Comparison of ENCODE assay signal across 8 mouse cellular contexts in genomic region chr6:127581915-127582314, GRCm38 (mm10). TPM values are rescaled to one million over a fixed set of nuclear protein-coding genes. Genes with fewer than 3 reads are reported as not detected.
DNase-seq lines count a peak whose midpoint lies in the region; ATAC-seq and TF ChIP-seq lines count a peak whose summit lies in the region.

No protein-coding gene starts in this region.

- peak overlapping the region; percentile 56 for H3K4me2 ChIP-seq in kidney, postnatal 0 days (ENCODE audit: low read length)
- peak overlapping the region; percentile 70 for H3K4me2 ChIP-seq in heart, embryonic 15.5 days
- peak overlapping the region; percentile 79 for H3K4me2 ChIP-seq in liver, embryonic 14.5 days (ENCODE audit: low read depth)

- H3K4me3 ChIP-seq in kidney, postnatal 0 days (replicated peaks; ENCODE audit: low read depth, low read length) = peak overlapping the region; percentile 3; the same call in 1 of the 2 replicates
- peak overlapping the region; percentile 34 for H3K4me3 ChIP-seq in heart, embryonic 15.5 days
- peak overlapping the region; percentile 55 to 60 for H3K4me3 ChIP-seq in liver, embryonic 14.5 days (ENCODE audit: insufficient read depth in 1 of 2, low read depth in 2 of 2, low read length in 2 of 2)

- H3K27me3 ChIP-seq in kidney, postnatal 0 days (ENCODE audit: insufficient read depth, low read length) = no peaks in the 10 kb centered on the region
- H3K27me3 ChIP-seq in heart, embryonic 15.5 days = no peaks in the 10 kb centered on the region
- no peaks in the 10 kb centered on the region for H3K27me3 ChIP-seq in liver, embryonic 14.5 days (ENCODE audit: control insufficient read depth, insufficient read depth, low read length)

- H3K27ac ChIP-seq in kidney, postnatal 0 days = no peak overlapping the region
- H3K27ac ChIP-seq in heart, embryonic 15.5 days = peak overlapping the region; percentile 22; the same call in 1 of the 2 replicates
- H3K27ac ChIP-seq in liver, embryonic 14.5 days = no peak overlapping the region

- TF ChIP-seq CTCF in kidney, postnatal 0 days (IDR thresholded peaks at IDR 0.05; ENCODE audit: low read depth) = no peak
- TF ChIP-seq CTCF in liver, embryonic 14.5 days (IDR thresholded peaks at IDR 0.05; ENCODE audit: low read depth) = no peak

- H3K4me1 ChIP-seq in kidney, postnatal 0 days (replicated peaks; ENCODE audit: insufficient read depth, low read length) = peaks cover 5% of the 10 kb centered on the region; the same call in 1 of the 2 replicates
- peaks cover 12% of the 10 kb centered on the region for H3K4me1 ChIP-seq in heart, embryonic 15.5 days (replicated peaks)
- peaks cover 17 to 44% of the 10 kb centered on the region in 2 experiments for H3K4me1 ChIP-seq in liver, embryonic 14.5 days (replicated peaks; ENCODE audit: control insufficient read depth in 2 of 2, insufficient read depth in 2 of 2, low read length in 1 of 2)

- WGBS in kidney, postnatal 0 days = 53% methylated on average over 12 of the region's 12 CpGs
- 31% methylated on average over 12 of the region's 12 CpGs for WGBS in heart, embryonic 15.5 days
- 10% methylated on average over 12 of the region's 12 CpGs for WGBS in liver, embryonic 14.5 days (ENCODE audit: insufficient replicate concordance)

- no peak overlapping the region for H3K9ac ChIP-seq in kidney, postnatal 0 days (ENCODE audit: low read depth, low read length)
- 0 out of 2 replicates have a peak overlapping the region, but pooled peaks have one; percentile 11 for H3K9ac ChIP-seq in heart, embryonic 15.5 days
- H3K9ac ChIP-seq in liver, embryonic 14.5 days (replicated peaks) = peak overlapping the region; percentile 67

- no peaks in the 10 kb centered on the region for H3K9me3 ChIP-seq in kidney, postnatal 0 days (replicated peaks; ENCODE audit: low read length)
- no peaks in the 10 kb centered on the region for H3K9me3 ChIP-seq in heart, embryonic 15.5 days (replicated peaks)
- H3K9me3 ChIP-seq in liver, embryonic 14.5 days (ENCODE audit: control insufficient read depth, low read length) = no peaks in the 10 kb centered on the region

- no peak for TF ChIP-seq EP300 in liver, embryonic 14.5 days (IDR thresholded peaks at IDR 0.05; ENCODE audit: low read depth)

- no peaks in the 10 kb centered on the region for H3K36me3 ChIP-seq in kidney, postnatal 0 days (ENCODE audit: insufficient read depth, low read length)
- no peaks in the 10 kb centered on the region for H3K36me3 ChIP-seq in heart, embryonic 15.5 days
- no peaks in the 10 kb centered on the region for H3K36me3 ChIP-seq in liver, embryonic 14.5 days (replicated peaks; ENCODE audit: control insufficient read depth, insufficient read depth, low read depth)

- ATAC-seq in kidney, postnatal 0 days (replicated peaks; ENCODE audit: low FRiP score, low read depth) = no peak
- no peak for ATAC-seq in heart, embryonic 15.5 days (replicated peaks; ENCODE audit: insufficient number of reproducible peaks, insufficient read depth, low FRiP score, low read depth)
- no peak for ATAC-seq in liver, embryonic 14.5 days (ENCODE audit: insufficient read depth)

- DNase-seq in kidney, postnatal 0 days (ENCODE audit: low spot score) = no peak
- no peak for DNase-seq in kidney, adult 18-20 months
- DNase-seq in liver, embryonic 14.5 days (ENCODE audit: low read depth in 3 of 3, low spot score in 3 of 3) = no peak
- DNase-seq in spleen, postnatal 10 days (ENCODE audit: low spot score in 2 of 2) = peak; percentile 34 to 54
- DNase-seq in layer of hippocampus, adult 11-12 months (ENCODE audit: low spot score) = no peak
- DNase-seq in frontal cortex, adult 2 months (ENCODE audit: extremely low spot score in 1 of 2, low spot score in 1 of 2) = no peak
- no peak for DNase-seq in embryo, embryonic 9.5 days (ENCODE audit: extremely low spot score)

RNA-seq across cellular contexts. Expression of gene Cracr2a, which starts 20.8 kb away (rescaled TPM):
- polyA plus RNA-seq in kidney, postnatal 0 days (2015; fragmentation: Nextera tagmentation; extraction: Ambion mirVana) = 0.83 and 0.96 TPM in 2 replicates
- polyA plus RNA-seq in heart, embryonic 15.5 days (2015; fragmentation: Nextera tagmentation; extraction: Ambion mirVana) = 1.1 and 1.3 TPM in 2 replicates
- polyA plus RNA-seq in liver, embryonic 14.5 days (2012; rRNA removed) = 0.30 and 0.35 TPM in 2 replicates
- 0.51 and 0.57 TPM in 2 replicates for polyA plus RNA-seq in liver, embryonic 14.5 days (2014; fragmentation: Nextera tagmentation; extraction: Ambion mirVana)
- 0.90 and 0.96 TPM in 2 replicates for polyA plus RNA-seq in frontal cortex, adult 2 months (2012; rRNA removed)

Comparison
In these comparisons a context has a peak if more than half of its experiments do, and no peak if none do; other contexts are left out.
1. DNase-seq: peak in spleen, postnatal 10 days (2 of 2); none in kidney, postnatal 0 days (single experiment), kidney, adult 18-20 months (single experiment), liver, embryonic 14.5 days (0 of 3), layer of hippocampus, adult 11-12 months (single experiment), frontal cortex, adult 2 months (0 of 2) and embryo, embryonic 9.5 days (single experiment).
2. H3K4me3 ChIP-seq: peak in every context shown above with its lines; median percentile 58 in liver, embryonic 14.5 days; 34 in heart, embryonic 15.5 days; 3 in kidney, postnatal 0 days.
3. Peak in every context shown above with its lines, with median percentiles within 50 percentile points of each other: H3K4me2 ChIP-seq.